Mouse (Mus musculus) embryonic facial prominence, embryonic 14.5 days (tissue): ENCODE results near the gene Pgm3. TPM values are rescaled to one million over a fixed set of nuclear protein-coding genes. Genes with fewer than 3 reads are reported as not detected.

Source experiments
- ATAC-seq: fragments of 200-750 bp; cut with Nextera tagmentation; 2 replicates; pipeline ENCODE4 v1.8.0; 2017; ENCODE audit warnings: low read depth, moderate number of reproducible peaks, moderate TSS enrichment
- DNase-seq: peaks from one replicate; pipeline ENCODE4 v3.0.0-alpha.2; 2015; ENCODE audit warnings: low spot score
- H3K27ac ChIP-seq: fragments of 300-500 bp; sonication (generic); replicated peaks from 2 replicates; pipeline ENCODE4 v1.5.1; 2014; ENCODE audit warnings: low read depth, mild to moderate bottlenecking, low read length, moderate library complexity
- H3K27me3 ChIP-seq: fragments of 300-500 bp; sonication (generic); replicated peaks from 2 replicates; pipeline ENCODE4 v1.6.1; 2014; ENCODE audit warnings: low read length; ENCODE audit not compliant: control insufficient read depth, insufficient read depth
- H3K36me3 ChIP-seq: fragments of 300-500 bp; sonication (generic); 2 replicates; pipeline ENCODE4 v1.6.1; 2014; ENCODE audit warnings: low read length, mixed read lengths; ENCODE audit not compliant: control insufficient read depth, insufficient read depth
- H3K4me1 ChIP-seq: fragments of 300-500 bp; sonication (generic); 2 replicates; pipeline ENCODE4 v1.6.1; 2014; ENCODE audit warnings: antibody characterized with exemption, low read length; ENCODE audit not compliant: control insufficient read depth, insufficient read depth
- H3K4me2 ChIP-seq: fragments of 300-500 bp; sonication (generic); 2 replicates; pipeline ENCODE4 v1.6.1; 2014; ENCODE audit warnings: low read depth, mild to moderate bottlenecking, low read length, moderate library complexity, mixed read lengths
- H3K4me3 ChIP-seq: fragments of 300-500 bp; sonication (generic); 2 replicates; pipeline ENCODE4 v1.5.1; 2014; ENCODE audit warnings: low read depth, mild to moderate bottlenecking, low read length
- H3K9ac ChIP-seq: fragments of 300-500 bp; sonication (generic); 2 replicates; pipeline ENCODE4 v1.6.1; 2014; ENCODE audit warnings: low read depth, mild to moderate bottlenecking, low read length, moderate library complexity, mixed read lengths
- H3K9me3 ChIP-seq: fragments of 300-500 bp; sonication (generic); 2 replicates; pipeline ENCODE4 v1.6.1; 2016; ENCODE audit warnings: low read length; ENCODE audit not compliant: control insufficient read depth
- WGBS: fragments of 180-500 bp; shearing (Covaris S2); extraction: QIAGEN DNeasy Blood & Tissue Kit; methylation state at CpG from one replicate; pipeline ENCODE4 v1.1.7; 2014; 5-methylcytosine and 5-hydroxymethylcytosine counted together
- polyA plus RNA-seq: library from polyadenylated mRNA; unstranded; fragments of >200 nt; fragmentation: Nextera tagmentation; extraction: Ambion mirVana; gene quantifications from 2 replicates; pipeline ENCODE4 v1.2.1, GENCODE M21; 2014

The Pgm3 gene
- polyA plus RNA-seq, 1 experiment from 2014 or later = 39.5 TPM

- DNase-seq (no peak), ATAC-seq (peak; percentile 16; the same call in 1 of the 2 replicates)
- Histone ChIP-seq H3K9me3 (no peaks in the 10 kb centered on the region), H3K4me2 (peak overlapping the region; percentile 99), H3K9ac (peak overlapping the region; percentile 82), H3K27ac (no peak overlapping the region), H3K27me3 (no peaks in the 10 kb centered on the region), H3K36me3 (peaks cover 23% of the 10 kb centered on the region), H3K4me1 (peaks cover 15% of the 10 kb centered on the region), H3K4me3 (peak overlapping the region; percentile 81)
- WGBS = 0% methylated on average over 20 of the region's 25 CpGs
These were observed 554 bp upstream of the Pgm3 start for GRCm38 (mm10) chr9:86572196-86572595.

- Histone ChIP-seq H3K4me3 (peak overlapping the region; percentile 81), H3K9ac (peak overlapping the region; percentile 82), H3K4me1 (peaks cover 15% of the 10 kb centered on the region), H3K9me3 (no peaks in the 10 kb centered on the region), H3K36me3 (peaks cover 33% of the 10 kb centered on the region), H3K4me2 (peak overlapping the region; percentile 99), H3K27ac (no peak overlapping the region; the same call in 1 of the 2 replicates), H3K27me3 (no peaks in the 10 kb centered on the region)
- no peak for DNase-seq
- 13% methylated on average over 8 of the region's 8 CpGs for WGBS
- ATAC-seq = no peak; the same call in 1 of the 2 replicates
These were observed 696 bp downstream of the Pgm3 start for GRCm38 (mm10) chr9:86570946-86571345.

- no peak for DNase-seq
- no peaks in the 10 kb centered on the region for H3K9me3 ChIP-seq
- no peak overlapping the region for H3K27ac ChIP-seq
- H3K4me3 ChIP-seq = peak overlapping the region; percentile 81
- WGBS = 75% methylated on average over 10 of the region's 10 CpGs
- peaks cover 15% of the 10 kb centered on the region for H3K4me1 ChIP-seq
- ATAC-seq = no peak
- peak overlapping the region; percentile 82 for H3K9ac ChIP-seq
- H3K36me3 ChIP-seq = peaks cover 39% of the 10 kb centered on the region
- peak overlapping the region; percentile 99 for H3K4me2 ChIP-seq
- H3K27me3 ChIP-seq = no peaks in the 10 kb centered on the region
These were observed 1.3 kb downstream of the Pgm3 start for GRCm38 (mm10) chr9:86570261-86570890.

- H3K27ac ChIP-seq = no peak overlapping the region
- H3K27me3 ChIP-seq = no peaks in the 10 kb centered on the region
- 86% methylated on average over 3 of the region's 3 CpGs for WGBS
- no peaks in the 10 kb centered on the region for H3K9me3 ChIP-seq
- no peak for DNase-seq
- H3K4me2 ChIP-seq = no peak overlapping the region
- peaks cover 15% of the 10 kb centered on the region for H3K4me1 ChIP-seq
- no peak overlapping the region for H3K4me3 ChIP-seq
- H3K9ac ChIP-seq = no peak overlapping the region
- no peak for ATAC-seq
- H3K36me3 ChIP-seq = peaks cover 49% of the 10 kb centered on the region
These were observed 2.2 kb downstream of the Pgm3 start for GRCm38 (mm10) chr9:86569314-86569910.

GRCm38 (mm10) chr9:86560543-86560942, 11.1 kb downstream of the Pgm3 start:
- 86% methylated on average over 3 of the region's 3 CpGs for WGBS
- Histone ChIP-seq H3K4me1 (no peaks in the 10 kb centered on the region), H3K27ac (no peak overlapping the region), H3K4me3 (no peak overlapping the region), H3K9me3 (no peaks in the 10 kb centered on the region), H3K9ac (no peak overlapping the region), H3K36me3 (peaks cover 86% of the 10 kb centered on the region), H3K4me2 (no peak overlapping the region), H3K27me3 (no peaks in the 10 kb centered on the region)
- no peak for ATAC-seq
- no peak for DNase-seq

- Histone ChIP-seq H3K4me3 (no peak overlapping the region), H3K36me3 (peaks cover 87% of the 10 kb centered on the region), H3K27me3 (no peaks in the 10 kb centered on the region), H3K27ac (no peak overlapping the region), H3K4me1 (no peaks in the 10 kb centered on the region), H3K4me2 (no peak overlapping the region), H3K9ac (no peak overlapping the region), H3K9me3 (no peaks in the 10 kb centered on the region)
- DNase-seq (no peak), ATAC-seq (no peak)
- whole genome bisulfite sequencing = 94% methylated on average over 4 of the region's 4 CpGs
These were observed 17.0 kb downstream of the Pgm3 start for GRCm38 (mm10) chr9:86554641-86555040.

GRCm38 (mm10) chr9:86553886-86554285, 17.8 kb downstream of the Pgm3 start:
- Histone ChIP-seq H3K27ac (no peak overlapping the region), H3K27me3 (no peaks in the 10 kb centered on the region), H3K4me3 (no peak overlapping the region), H3K4me2 (no peak overlapping the region), H3K36me3 (peaks cover 86% of the 10 kb centered on the region), H3K9ac (no peak overlapping the region), H3K9me3 (no peaks in the 10 kb centered on the region), H3K4me1 (no peaks in the 10 kb centered on the region)
- DNase-seq (no peak), ATAC-seq (no peak)
- WGBS = 73% methylated on average over 9 of the region's 9 CpGs

GRCm38 (mm10) chr9:86550717-86551116, 20.9 kb downstream of the Pgm3 start:
- Histone ChIP-seq H3K4me1 (no peaks in the 10 kb centered on the region), H3K9me3 (no peaks in the 10 kb centered on the region), H3K27ac (no peak overlapping the region), H3K4me3 (no peak overlapping the region), H3K27me3 (no peaks in the 10 kb centered on the region), H3K36me3 (peaks cover 84% of the 10 kb centered on the region), H3K9ac (no peak overlapping the region), H3K4me2 (no peak overlapping the region)
- no peak for ATAC-seq
- DNase-seq = no peak
- 89% methylated on average over 3 of the region's 3 CpGs for WGBS
